Mouse (Mus musculus) ES-E14 (cell line): ENCODE results near the gene Pdk1.

Experiments
- HCFC1 ChIP-seq: IDR thresholded peaks from 2 replicates; pipeline ENCODE4 v1.6.1; 2012; ENCODE audit warnings: low read length, inconsistent platforms, borderline replicate concordance; ENCODE audit not compliant: insufficient read depth
- ZC3H11A ChIP-seq: IDR thresholded peaks from 2 replicates; pipeline ENCODE4 v1.6.1; 2012; ENCODE audit warnings: low read depth, mild to moderate bottlenecking, inconsistent platforms, low read length, borderline replicate concordance
- ZNF384 ChIP-seq: IDR thresholded peaks from 2 replicates; pipeline ENCODE4 v1.6.1; 2012; ENCODE audit warnings: low read depth, low read length, inconsistent platforms

DNA sequence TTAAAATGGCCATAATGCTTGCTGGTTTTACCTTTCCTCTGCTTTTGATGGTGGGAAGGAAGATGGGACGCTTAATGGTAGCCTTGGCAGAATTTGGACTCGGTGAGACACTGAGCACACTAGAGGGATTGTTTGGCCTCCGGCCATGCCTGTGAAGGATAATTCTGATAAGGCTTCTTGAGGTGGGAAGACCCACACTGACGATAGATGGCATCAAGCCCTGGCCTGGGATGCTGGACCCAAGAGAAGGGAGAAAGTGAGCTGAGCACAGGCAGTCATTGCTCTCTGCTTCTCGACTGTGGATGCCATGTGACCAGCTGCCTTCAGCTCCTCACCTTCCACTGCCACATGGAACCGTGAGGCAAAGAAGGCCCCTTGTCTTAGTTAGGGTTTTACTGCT, 28.1 kb upstream of the Pdk1 start:
- TF ChIP-seq HCFC1 (no peak), ZNF384 (no peak), ZC3H11A (no peak)
